In genomic region chr9:34962251-34962650, GRCm38 (mm10) we compare ENCODE assay signal across 26 mouse cellular contexts.
"Had no signal": no experiment of that assay in that cellular context is flagged by ENCODE, and none has a peak within 500 bp of the region (broad histone marks: within the 10 kb centered on the region; RNA-seq: fewer than 3 reads in every experiment).

No protein-coding gene starts in this region.

- H3K27ac ChIP-seq: heart, embryonic 13.5 days; heart, embryonic 15.5 days; hindbrain, embryonic 13.5 days; hindbrain, embryonic 15.5 days; hindbrain, postnatal 0 days; kidney, embryonic 15.5 days; kidney, postnatal 0 days; limb, embryonic 13.5 days; limb, embryonic 15.5 days; liver, embryonic 12.5 days; liver, embryonic 14.5 days had no signal

- H3K9ac ChIP-seq: heart, embryonic 13.5 days; heart, embryonic 15.5 days; hindbrain, embryonic 13.5 days; hindbrain, embryonic 15.5 days; kidney, embryonic 15.5 days; limb, embryonic 13.5 days; limb, embryonic 15.5 days; liver, embryonic 12.5 days; liver, embryonic 14.5 days had no signal

- DNase-seq: gastrocnemius, postnatal 14 days; gastrocnemius, postnatal 36 days; heart, adult 18-20 months; heart, postnatal 14 days; heart, postnatal 36 days; kidney, adult 11 months; kidney, adult 2 months; kidney, adult 9 months; kidney, postnatal 14 days; kidney, postnatal 36 days; layer of hippocampus, adult 9-11 months; layer of hippocampus, postnatal 36 days; left cerebral cortex, postnatal 4 days had no signal

- H3K4me1 ChIP-seq: heart, embryonic 13.5 days; heart, embryonic 15.5 days; limb, embryonic 15.5 days had no signal

- H3K27me3 ChIP-seq: heart, embryonic 15.5 days; hindbrain, embryonic 13.5 days; hindbrain, embryonic 15.5 days; kidney, embryonic 15.5 days; limb, embryonic 15.5 days had no signal

- H3K36me3 ChIP-seq: heart, embryonic 13.5 days; heart, embryonic 15.5 days; hindbrain, embryonic 13.5 days; hindbrain, embryonic 15.5 days; kidney, embryonic 15.5 days; limb, embryonic 13.5 days; limb, embryonic 15.5 days; liver, embryonic 12.5 days had no signal

- ATAC-seq: hindbrain, postnatal 0 days; intestine, embryonic 16.5 days; liver, embryonic 12.5 days had no signal

- H3K4me2 ChIP-seq: heart, embryonic 11.5 days; heart, embryonic 13.5 days; heart, embryonic 15.5 days; hindbrain, embryonic 13.5 days; hindbrain, embryonic 15.5 days; kidney, embryonic 15.5 days; limb, embryonic 13.5 days; limb, embryonic 15.5 days; liver, embryonic 12.5 days had no signal

- H3K9me3 ChIP-seq: heart, embryonic 13.5 days; heart, embryonic 15.5 days; hindbrain, embryonic 13.5 days; hindbrain, embryonic 15.5 days; kidney, embryonic 15.5 days; limb, embryonic 13.5 days; limb, embryonic 15.5 days; liver, embryonic 12.5 days had no signal

- H3K4me3 ChIP-seq: heart, embryonic 13.5 days; heart, embryonic 15.5 days; hindbrain, embryonic 13.5 days; hindbrain, embryonic 15.5 days; kidney, embryonic 15.5 days; limb, embryonic 13.5 days; limb, embryonic 15.5 days; liver, embryonic 12.5 days had no signal
